In genomic region chr14:12592472-12593075, GRCm38 (mm10) we compare ENCODE assay signal across 12 mouse cellular contexts.
DNase-seq lines count a peak whose midpoint lies in the region; ATAC-seq lines count a peak whose summit lies in the region.
"Had no signal": no experiment of that assay in that cellular context is flagged by ENCODE, and none has a peak within 500 bp of the region (broad histone marks: within the 10 kb centered on the region; RNA-seq: fewer than 3 reads in every experiment).

No protein-coding gene starts in this region.

- DNase-seq in hindbrain, embryonic 14.5 days (ENCODE audit: low spot score): peak; percentile 45
- DNase-seq in hindbrain, embryonic 11.5 days (ENCODE audit: low spot score): no peak
- DNase-seq in brain, adult 2 months (ENCODE audit: low read depth, low spot score): peak; percentile 89
- peak; percentile 75 for DNase-seq in cerebellum, adult 11-12 months
- DNase-seq in embryo, embryonic 10.5 days (ENCODE audit: low spot score): no peak
- DNase-seq in adrenal gland, adult (ENCODE audit: inconsistent age in 2 of 2, low spot score in 1 of 2): no peak
- DNase-seq in kidney, adult 9 months: no peak
- DNase-seq: heart, postnatal 10 days; kidney, postnatal 4 days had no signal

- peaks cover 9% of the 10 kb centered on the region; the same call in 1 of the 2 replicates for H3K36me3 ChIP-seq in hindbrain, embryonic 14.5 days (replicated peaks; ENCODE audit: control insufficient read depth, insufficient read depth)
- H3K36me3 ChIP-seq in hindbrain, embryonic 11.5 days (ENCODE audit: control insufficient read depth, insufficient read depth, low read length): no peaks in the 10 kb centered on the region
- H3K36me3 ChIP-seq in forebrain, embryonic 16.5 days (ENCODE audit: control insufficient read depth, insufficient read depth): peaks cover 2% of the 10 kb centered on the region; the same call in 1 of the 2 replicates
- H3K36me3 ChIP-seq: lung, embryonic 15.5 days had no signal

- H3K9ac ChIP-seq in hindbrain, embryonic 14.5 days: no peak overlapping the region
- H3K9ac ChIP-seq in hindbrain, embryonic 11.5 days (ENCODE audit: low read depth, low read length): no peak overlapping the region
- H3K9ac ChIP-seq in forebrain, embryonic 16.5 days (replicated peaks; ENCODE audit: low read depth, low read length): no peak overlapping the region
- H3K9ac ChIP-seq: lung, embryonic 15.5 days had no signal

- no peaks in the 10 kb centered on the region for H3K9me3 ChIP-seq in hindbrain, embryonic 14.5 days (ENCODE audit: control insufficient read depth, low read length)
- H3K9me3 ChIP-seq in hindbrain, embryonic 11.5 days (ENCODE audit: control insufficient read depth, low read length): no peaks in the 10 kb centered on the region
- H3K9me3 ChIP-seq in forebrain, embryonic 16.5 days (ENCODE audit: control insufficient read depth, low read length): no peaks in the 10 kb centered on the region
- H3K9me3 ChIP-seq: lung, embryonic 15.5 days had no signal

- H3K4me2 ChIP-seq in hindbrain, embryonic 14.5 days (replicated peaks): no peak overlapping the region
- H3K4me2 ChIP-seq in hindbrain, embryonic 11.5 days (replicated peaks; ENCODE audit: low read depth, low read length): no peak overlapping the region
- no peak overlapping the region for H3K4me2 ChIP-seq in forebrain, embryonic 16.5 days (ENCODE audit: low read length)
- H3K4me2 ChIP-seq: lung, embryonic 15.5 days had no signal

- H3K4me1 ChIP-seq in hindbrain, embryonic 14.5 days (replicated peaks; ENCODE audit: control insufficient read depth, insufficient read depth, low read length): 0 out of 2 replicates have a peak, but pooled peaks cover 9% of the 10 kb centered on the region
- H3K4me1 ChIP-seq in hindbrain, embryonic 11.5 days (replicated peaks; ENCODE audit: control insufficient read depth, insufficient read depth, low read length): no peaks in the 10 kb centered on the region
- H3K4me1 ChIP-seq in forebrain, embryonic 16.5 days (replicated peaks; ENCODE audit: control insufficient read depth, insufficient read depth, low read length): peaks cover 19% of the 10 kb centered on the region
- H3K4me1 ChIP-seq: lung, embryonic 15.5 days had no signal

- 55% methylated on average over 5 of the region's 5 CpGs for WGBS in hindbrain, embryonic 14.5 days
- 84% methylated on average over 5 of the region's 5 CpGs for WGBS in hindbrain, embryonic 11.5 days
- 18% methylated on average over 5 of the region's 5 CpGs for WGBS in forebrain, embryonic 16.5 days

- no peak overlapping the region for H3K27ac ChIP-seq in hindbrain, embryonic 14.5 days
- no peak overlapping the region for H3K27ac ChIP-seq in hindbrain, embryonic 11.5 days (ENCODE audit: low read depth, low read length)
- peak overlapping the region; percentile 73 for H3K27ac ChIP-seq in forebrain, embryonic 16.5 days (ENCODE audit: low read length)
- H3K27ac ChIP-seq: lung, embryonic 15.5 days had no signal

- no peaks in the 10 kb centered on the region for H3K27me3 ChIP-seq in hindbrain, embryonic 14.5 days (ENCODE audit: control insufficient read depth, insufficient read depth, low read length)
- no peaks in the 10 kb centered on the region for H3K27me3 ChIP-seq in hindbrain, embryonic 11.5 days (ENCODE audit: control insufficient read depth, insufficient read depth, low read length)
- H3K27me3 ChIP-seq in forebrain, embryonic 16.5 days (replicated peaks; ENCODE audit: control insufficient read depth, insufficient read depth, low read length): no peaks in the 10 kb centered on the region
- H3K27me3 ChIP-seq: lung, embryonic 15.5 days had no signal

- no peak overlapping the region for H3K4me3 ChIP-seq in hindbrain, embryonic 14.5 days (replicated peaks; ENCODE audit: low read length)
- no peak overlapping the region for H3K4me3 ChIP-seq in hindbrain, embryonic 11.5 days (ENCODE audit: low read depth, low read length)
- no peak overlapping the region for H3K4me3 ChIP-seq in forebrain, embryonic 16.5 days (replicated peaks; ENCODE audit: low read length)
- H3K4me3 ChIP-seq: lung, embryonic 15.5 days had no signal

- 0 out of 2 replicates have a peak, but pooled peaks have one; percentile 46 for ATAC-seq in hindbrain, embryonic 14.5 days (ENCODE audit: low FRiP score)
- ATAC-seq in hindbrain, embryonic 11.5 days (ENCODE audit: low FRiP score): no peak
- ATAC-seq in forebrain, embryonic 16.5 days: peak; percentile 89
- ATAC-seq: intestine, postnatal 0 days had no signal

Comparison
In these comparisons a context has a peak if more than half of its experiments do, and no peak if none do; other contexts are left out.
1. DNase-seq: peak in hindbrain, embryonic 14.5 days (single experiment), brain, adult 2 months (single experiment) and cerebellum, adult 11-12 months (single experiment); none in hindbrain, embryonic 11.5 days (single experiment), embryo, embryonic 10.5 days (single experiment), adrenal gland, adult (0 of 2) and kidney, adult 9 months (single experiment).